Mouse (Mus musculus) large intestine, adult 2 months (tissue): Measurements from ENCODE around the gene Tmem63a. TPM values are rescaled to one million over a fixed set of nuclear protein-coding genes. Genes with fewer than 3 reads are reported as not detected.

Experiments used
- DNase-seq: peaks from one replicate; pipeline ENCODE4 v3.0.0-alpha.2; 2012; ENCODE audit warnings: low read depth, low spot score
- WGBS: fragments of 180-500 bp; shearing (Covaris S2); methylation state at CpG from one replicate; pipeline ENCODE4 v1.1.7; 2018; 5-methylcytosine and 5-hydroxymethylcytosine counted together
- polyA plus RNA-seq: library from polyadenylated mRNA; depleted of rRNA; stranded (reverse); fragments of >200 nt; gene quantifications from 2 replicates; pipeline ENCODE4 v1.2.3, GENCODE M21; 2012; rRNA removed

Tmem63a gene
- polyA plus RNA-seq, 1 experiment = 35.5 TPM

DNA sequence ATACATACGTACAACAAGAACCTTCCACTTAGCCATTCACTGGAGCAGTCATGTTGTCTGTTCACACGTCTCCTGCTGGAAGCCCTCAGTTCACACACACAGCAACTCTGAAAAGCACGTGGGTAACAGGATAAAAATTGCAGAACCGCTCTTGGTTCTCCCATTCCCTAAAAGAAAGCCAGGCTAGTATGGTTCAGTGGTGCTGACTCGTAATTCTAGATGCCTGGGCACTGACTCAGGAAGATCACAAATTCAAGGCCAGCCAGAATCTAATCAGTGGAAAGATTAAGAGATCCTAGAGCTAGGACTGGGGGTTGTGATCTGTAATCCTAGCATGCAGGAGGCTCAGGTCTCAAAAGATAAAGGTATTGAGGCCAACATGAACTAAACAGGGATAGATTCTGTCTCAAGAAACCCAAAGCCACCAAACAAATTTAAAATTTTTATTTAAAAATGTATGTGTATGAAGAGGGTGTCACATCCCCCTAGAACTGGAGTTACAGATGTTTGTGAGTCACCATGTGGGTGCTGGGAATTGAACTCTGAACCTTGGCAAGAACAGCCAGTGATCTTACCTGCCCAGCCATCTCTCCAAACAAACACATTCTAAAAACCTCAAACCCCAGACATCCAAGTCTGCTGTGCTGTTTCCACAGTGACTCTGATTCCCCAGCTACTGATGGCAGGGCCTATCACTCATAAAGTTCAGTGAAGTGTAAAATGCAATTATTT lies 78.8 kb downstream of the Tmem63a start, which contains the start of gene Ephx1:
TSS of gene Ephx1 (minus strand) at position 149 of the 732 bp plus-strand sequence.
- no peak for DNase-seq
- 74% methylated on average over 5 of the region's 5 CpGs for WGBS

DNA sequence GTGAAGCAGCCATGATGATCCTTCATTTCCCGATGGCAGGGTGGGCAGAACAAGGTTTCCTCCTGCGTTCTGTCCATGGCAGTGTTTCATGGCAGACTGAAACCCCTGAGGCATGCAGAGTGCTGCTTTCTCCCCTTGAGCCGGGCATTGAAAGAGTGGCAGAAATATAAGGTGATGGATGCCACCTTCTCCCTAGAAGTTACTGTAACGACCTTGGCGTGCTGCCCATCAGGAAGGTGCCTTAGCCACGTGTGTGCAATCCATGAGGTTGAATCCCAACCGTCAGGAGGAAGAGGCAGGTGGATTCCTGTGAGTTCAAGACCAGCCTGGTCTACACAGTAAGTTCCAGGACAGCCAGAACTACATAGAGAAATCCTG lies 79.3 kb downstream of the Tmem63a start:
- no peak for DNase-seq
- WGBS = 43% methylated on average over 7 of the region's 7 CpGs

DNA sequence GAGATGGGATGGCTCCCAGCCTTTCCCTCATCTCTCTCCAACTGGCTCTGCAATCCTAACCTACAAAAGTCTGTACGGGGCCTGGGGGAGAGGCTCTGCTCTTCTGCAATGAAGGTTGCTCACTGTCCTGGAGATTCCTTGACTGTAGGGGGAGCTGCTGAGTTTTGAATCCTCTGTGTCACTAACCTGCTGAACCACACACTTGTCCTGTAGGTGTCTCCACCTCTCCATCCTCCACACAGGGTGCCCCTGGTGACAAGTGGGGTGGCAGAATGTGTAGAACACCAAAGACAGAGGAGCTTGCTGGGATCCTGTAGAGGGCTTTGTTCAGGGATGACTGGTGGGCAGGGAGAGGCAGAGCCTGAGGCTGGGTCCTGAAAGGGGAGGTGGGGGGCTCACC lies 80.1 kb downstream of the Tmem63a start:
- 9% methylated on average over 1 of the region's 1 CpGs for WGBS
- peak; percentile 32 for DNase-seq

Other genes with a start within 250 kb of the Tmem63a start
- not detected in 2 replicates for gene Mixl1, start 245.3 kb upstream of the Tmem63a start, polyA plus RNA-seq
- gene Acbd3, start 216.3 kb upstream of the Tmem63a start, polyA plus RNA-seq = 12.0 and 14.6 TPM in 2 replicates
- 392 and 459 TPM in 2 replicates for gene H3f3a, start 128.4 kb upstream of the Tmem63a start, polyA plus RNA-seq
- 6.5 and 7.3 TPM in 2 replicates for gene Sde2, start 91.2 kb upstream of the Tmem63a start, polyA plus RNA-seq
- gene Lefty2, start 49.2 kb upstream of the Tmem63a start, polyA plus RNA-seq = not detected in 2 replicates
- 31.1 and 35.0 TPM in 2 replicates for gene Pycr2, start 38.1 kb upstream of the Tmem63a start, polyA plus RNA-seq
- 4.6 and 7.0 TPM in 2 replicates for gene Lefty1, start 7.3 kb upstream of the Tmem63a start, polyA plus RNA-seq
- 15.5 and 16.1 TPM in 2 replicates for gene Ephx1, start 78.6 kb downstream of the Tmem63a start, polyA plus RNA-seq
- gene 9130409I23Rik, start 108.9 kb downstream of the Tmem63a start, polyA plus RNA-seq = not detected in 2 replicates
- gene Nvl, start 201.9 kb downstream of the Tmem63a start, polyA plus RNA-seq = 5.1 and 9.8 TPM in 2 replicates
- 27.3 and 32.1 TPM in 2 replicates for gene Cnih4, start 202.3 kb downstream of the Tmem63a start, polyA plus RNA-seq